Mouse (Mus musculus): Measurements from ENCODE around the gene Phactr3.
A peak's percentile ranks its signal among the peaks of the same experiment; 100 is the strongest.

- TF ChIP-seq BHLHE40 (IDR thresholded peaks at IDR 0.05; ENCODE audit: borderline replicate concordance, low read depth, low read length) (no peak), MAZ (IDR thresholded peaks at IDR 0.05; ENCODE audit: low read depth, low read length) (no peak), MAX (IDR thresholded peaks at IDR 0.05; ENCODE audit: low read length) (no peak), ZC3H11A (IDR thresholded peaks at IDR 0.05; ENCODE audit: low read depth, low read length) (no peak), POLR2AphosphoS5 (IDR thresholded peaks at IDR 0.05; ENCODE audit: borderline replicate concordance, low read depth, low read length) (no peak), TAL1 (IDR thresholded peaks at IDR 0.05; ENCODE audit: low read length) (no peak), ZKSCAN1 (IDR thresholded peaks at IDR 0.05; ENCODE audit: low read depth, low read length) (no peak), MYC (IDR thresholded peaks at IDR 0.05; ENCODE audit: low read depth, low read length) (no peak), POLR2A (IDR thresholded peaks at IDR 0.05; ENCODE audit: control insufficient read depth in 1 of 2, insufficient read depth in 1 of 2, low read depth in 1 of 2, low read length in 2 of 2, poor library complexity in 1 of 2) (no peak), SMC3 (IDR thresholded peaks at IDR 0.05; ENCODE audit: low read depth, low read length) (no peak), CTCF (IDR thresholded peaks at IDR 0.05 in 2 of 3, conservative IDR thresholded peaks at IDR 0.05 in 1 of 3; ENCODE audit: control insufficient read depth in 1 of 3, insufficient read depth in 1 of 3, low read depth in 2 of 3, low read length in 3 of 3, poor library complexity in 1 of 3, severe bottlenecking in 1 of 3) (peak in 2 of 3 experiments; percentile 14; a peak in 1 of 6 replicates), SIN3A (IDR thresholded peaks at IDR 0.05; ENCODE audit: low read length) (no peak), GABPA (IDR thresholded peaks at IDR 0.05; ENCODE audit: low read depth, low read length) (no peak)
These were observed 220.3 kb downstream of the Phactr3 start for GRCm38 (mm10) chr2:178339044-178339443.

All from MEL (cell line).